ENCODE assay signal across 8 mouse cellular contexts in genomic region chr12:65075085-65075732, GRCm38 (mm10). TPM values are rescaled to one million over a fixed set of nuclear protein-coding genes. Genes with fewer than 3 reads are reported as not detected.
A peak's percentile ranks its signal among the peaks of the same experiment; 100 is the strongest.
DNase-seq lines count a peak whose midpoint lies in the region; ATAC-seq and TF ChIP-seq lines count a peak whose summit lies in the region.

Gene Fancm (plus strand): TSS chr12:65075603.

- 2% methylated on average over 39 of the region's 39 CpGs for WGBS in hindbrain, embryonic 13.5 days

- peaks cover under 1% of the 10 kb centered on the region; the same call in 1 of the 2 replicates for H3K36me3 ChIP-seq in hindbrain, embryonic 13.5 days

- in situ Hi-C loops in Patski (cut with MboI; ENCODE audit: low pct_unique_long_range_greater_than_20kb) = no loop called here

- TF ChIP-seq CTCF in Patski (IDR thresholded peaks at IDR 0.05) = no peak

- H3K9me3 ChIP-seq in hindbrain, embryonic 13.5 days = no peaks in the 10 kb centered on the region

- DNase-seq in Patski (ENCODE audit: low read depth, low spot score) = peak; percentile 51
- DNase-seq in cerebellum, postnatal 14 days = peak; percentile 90 to 92
- DNase-seq in frontal cortex, postnatal 14 days (ENCODE audit: low spot score in 2 of 2) = peak; percentile 85 to 88
- peak; percentile 79 for DNase-seq in layer of hippocampus, postnatal 25 days (ENCODE audit: extremely low spot score in 1 of 2, low spot score in 1 of 2)
- peak; percentile 92 for DNase-seq in lung, postnatal 25 days (ENCODE audit: low spot score)
- peak; percentile 95 for DNase-seq in retina, embryonic 14.5 days (ENCODE audit: low spot score)
- peak; percentile 91 for DNase-seq in thymus, postnatal 4 days

- POLR2A ChIA-PET in Patski (lab: Charles Lee) = no interaction called here

- peaks cover 48% of the 10 kb centered on the region for H3K4me1 ChIP-seq in hindbrain, embryonic 13.5 days (replicated peaks)

- peak within 1 kb of the TSS; percentile 91 for H3K9ac ChIP-seq in hindbrain, embryonic 13.5 days

- peak; percentile 34 for ATAC-seq in Patski
- ATAC-seq in hindbrain, embryonic 13.5 days (ENCODE audit: low FRiP score) = peak; percentile 27

- H3K4me2 ChIP-seq in hindbrain, embryonic 13.5 days = peak within 1 kb of the TSS; percentile 85

- peak within 1 kb of the TSS; percentile 96 for H3K27ac ChIP-seq in hindbrain, embryonic 13.5 days

- H3K27me3 ChIP-seq in Patski = no peaks in the 10 kb centered on the region
- no peaks in the 10 kb centered on the region for H3K27me3 ChIP-seq in hindbrain, embryonic 13.5 days

- CTCF ChIA-PET in Patski (lab: Charles Lee) = no interaction called here

- peak within 1 kb of the TSS; percentile 88 for H3K4me3 ChIP-seq in hindbrain, embryonic 13.5 days

RNA-seq across cellular contexts. Expression of gene Fancm, which starts in this region (rescaled TPM):
- 4.5 TPM for polyA plus RNA-seq in Patski (2021)
- 8.4 and 9.9 TPM in 2 replicates for polyA plus RNA-seq in hindbrain, embryonic 13.5 days (2015; fragmentation: Nextera tagmentation; extraction: Ambion mirVana)
- total RNA-seq in layer of hippocampus, postnatal 25 days (2021) = 10 to 100 TPM in 1 of 2 experiments, 1 to 10 TPM in 1; 9.9 to 19.2 TPM

Comparison
In these comparisons a context has a peak if more than half of its experiments do, and no peak if none do; other contexts are left out.
1. Peak in every context shown above with its lines: DNase-seq, ATAC-seq, H3K4me3 ChIP-seq and H3K27ac ChIP-seq.